Mouse (Mus musculus): ENCODE results near the gene Exoc6b.

DNA sequence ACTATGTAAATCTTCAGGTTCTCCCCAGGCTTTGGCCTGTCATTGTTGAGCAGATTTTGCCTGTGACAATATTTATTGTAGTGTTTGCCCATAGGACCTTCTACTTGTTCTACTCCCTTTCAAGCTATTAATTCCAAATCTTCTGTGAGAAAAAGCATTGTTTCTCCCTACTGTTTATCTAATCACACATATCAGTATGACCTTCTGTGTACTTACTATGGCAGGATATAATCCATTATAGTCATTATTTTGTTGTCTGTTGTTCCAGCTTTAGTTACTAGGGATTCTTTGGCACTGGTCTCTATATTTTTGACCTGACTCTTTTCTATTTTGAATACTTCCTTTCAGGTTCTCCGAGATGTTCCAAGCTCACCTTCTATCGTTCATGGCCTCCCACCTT, 442.9 kb downstream of the Exoc6b start:
- TF ChIP-seq POLR2A (IDR thresholded peaks at IDR 0.05; ENCODE audit: borderline replicate concordance, control insufficient read depth, low read depth, low read length) (no peak), CTCF (IDR thresholded peaks at IDR 0.05; ENCODE audit: control insufficient read depth, insufficient read depth, low read length) (no peak)

All from bone marrow, adult 2 months (tissue).